Mouse (Mus musculus) hindbrain, postnatal 0 days (tissue): Measurements from ENCODE around the gene Cpne2. TPM values are rescaled to one million over a fixed set of nuclear protein-coding genes. Genes with fewer than 3 reads are reported as not detected.
A peak's percentile ranks its signal among the peaks of the same experiment; 100 is the strongest.

ENCODE experiments used
- ATAC-seq: fragments of 200-750 bp; cut with Nextera tagmentation; 2 replicates; pipeline ENCODE4 v1.8.0; 2017; ENCODE audit warnings: mild to moderate bottlenecking, moderate TSS enrichment, moderate library complexity
- DNase-seq: peaks from one replicate; pipeline ENCODE4 v3.0.0-alpha.2; 2015; ENCODE audit warnings: low spot score
- H3K27ac ChIP-seq: fragments of 300-500 bp; sonication (generic); 2 replicates; pipeline ENCODE4 v1.5.1; 2014; ENCODE audit warnings: mild to moderate bottlenecking
- H3K27me3 ChIP-seq: fragments of 300-500 bp; sonication (generic); 2 replicates; pipeline ENCODE4 v1.6.1; 2014; ENCODE audit warnings: low read length, mixed read lengths; ENCODE audit not compliant: insufficient read depth
- H3K36me3 ChIP-seq: fragments of 300-500 bp; sonication (generic); 2 replicates; pipeline ENCODE4 v1.6.1; 2014; ENCODE audit warnings: low read length, mixed read lengths; ENCODE audit not compliant: insufficient read depth
- H3K4me1 ChIP-seq: fragments of 300-500 bp; sonication (generic); 2 replicates; pipeline ENCODE4 v1.6.1; 2014; ENCODE audit warnings: antibody characterized with exemption, low read length, mixed read lengths; ENCODE audit not compliant: insufficient read depth
- H3K4me2 ChIP-seq: fragments of 300-500 bp; sonication (generic); 2 replicates; pipeline ENCODE4 v1.6.1; 2014; ENCODE audit warnings: low read depth, mild to moderate bottlenecking, low read length, moderate library complexity, mixed read lengths
- H3K4me3 ChIP-seq: fragments of 300-500 bp; sonication (generic); 2 replicates; pipeline ENCODE4 v1.5.1; 2014; ENCODE audit warnings: low read length
- H3K9ac ChIP-seq: fragments of 300-500 bp; sonication (generic); replicated peaks from 2 replicates; pipeline ENCODE4 v1.6.1; 2014; ENCODE audit warnings: mild to moderate bottlenecking, low read length, moderate library complexity, mixed read lengths
- H3K9me3 ChIP-seq: fragments of 300-500 bp; sonication (generic); 2 replicates; pipeline ENCODE4 v1.6.1; 2016; ENCODE audit warnings: low read length, mixed read lengths
- CTCF ChIP-seq: IDR thresholded peaks from 2 replicates; pipeline ENCODE4 v1.5.1; 2016; ENCODE audit warnings: antibody characterized with exemption, control low read depth, low read depth
- WGBS: fragments of 180-500 bp; shearing (Covaris S2); extraction: QIAGEN DNeasy Blood & Tissue Kit; methylation state at CpG from one replicate; pipeline ENCODE4 v1.1.7; 2014; 5-methylcytosine and 5-hydroxymethylcytosine counted together
- microRNA-seq, 2 experiments: library from miRNA; unstranded; fragments of <30 nt; microRNA quantifications; one replicate each; pipeline ENCODE4; 2016
- polyA plus RNA-seq: library from polyadenylated mRNA; unstranded; fragments of >200 nt; fragmentation: Nextera tagmentation; extraction: Ambion mirVana; gene quantifications from 2 replicates; pipeline ENCODE4 v1.2.1, GENCODE M21; 2015
- total RNA-seq: library from RNA; depleted of rRNA; stranded (reverse); fragments of >200 nt; gene quantifications from 2 replicates; pipeline ENCODE4 v1.2.3, GENCODE M21; 2014; rRNA removed

Cpne2 gene
- total and polyA plus RNA-seq, 2 experiments from 2014 or later, result 33.6 to 45.5 TPM

GRCm38 (mm10) chr8:94604030-94604429 is 71.2 kb downstream of the Cpne2 start:
- DNase-seq, result no peak
- Histone ChIP-seq H3K9ac (no peak overlapping the region), H3K4me1 (peaks cover 16% of the 10 kb centered on the region; the same call in 1 of the 2 replicates), H3K4me2 (peak overlapping the region; percentile 100), H3K36me3 (no peaks in the 10 kb centered on the region; the same call in 1 of the 2 replicates), H3K27ac (no peak overlapping the region), H3K27me3 (no peaks in the 10 kb centered on the region), H3K9me3 (no peaks in the 10 kb centered on the region), H3K4me3 (0 out of 2 replicates have a peak overlapping the region, but pooled peaks have one; percentile 98)
- no peak for TF ChIP-seq CTCF
- 77% methylated on average over 2 of the region's 2 CpGs for WGBS
- ATAC-seq, result no peak

GRCm38 (mm10) chr8:94607064-94607463 is 74.3 kb downstream of the Cpne2 start:
- DNase-seq, result no peak
- ATAC-seq, result no peak
- no peaks in the 10 kb centered on the region for H3K27me3 ChIP-seq
- H3K27ac ChIP-seq, result no peak overlapping the region
- H3K4me3 ChIP-seq, result no peak overlapping the region
- no peak overlapping the region for H3K9ac ChIP-seq
- no peak overlapping the region for H3K4me2 ChIP-seq
- peaks cover 10% of the 10 kb centered on the region; the same call in 1 of the 2 replicates for H3K4me1 ChIP-seq
- no peaks in the 10 kb centered on the region for H3K9me3 ChIP-seq
- H3K36me3 ChIP-seq, result no peaks in the 10 kb centered on the region; the same call in 1 of the 2 replicates
- TF ChIP-seq CTCF, result peak; percentile 31; the same call in 1 of the 2 replicates
- WGBS, result 92% methylated on average over 5 of the region's 5 CpGs

Small RNA genes lying within 50 kb of the gene (microRNA-seq; reads per million reads assigned to microRNA genes)
- gene Mir7072, result 0 reads per million in 2 experiments

Other genes starting within 250 kb of the Cpne2 start
- gene Slc12a3, start 203.8 kb upstream of the Cpne2 start, total RNA-seq, result 0.05 TPM in 1 of 2 replicates, not detected in the other
- gene Slc12a3, start 203.8 kb upstream of the Cpne2 start, polyA plus RNA-seq, result 0.06 and 0.21 TPM in 2 replicates
- gene Herpud1, start 146.6 kb upstream of the Cpne2 start, total RNA-seq, result 87.1 and 87.9 TPM in 2 replicates
- 65.2 and 65.6 TPM in 2 replicates for gene Herpud1, start 146.6 kb upstream of the Cpne2 start, polyA plus RNA-seq
- 0.83 and 0.89 TPM in 2 replicates for gene Nlrc5, start 98.6 kb upstream of the Cpne2 start, total RNA-seq
- gene Nlrc5, start 98.6 kb upstream of the Cpne2 start, polyA plus RNA-seq, result 0.38 and 0.83 TPM in 2 replicates
- gene Rspry1, start 68.9 kb downstream of the Cpne2 start, total RNA-seq, result 29.6 and 36.1 TPM in 2 replicates
- gene Rspry1, start 68.9 kb downstream of the Cpne2 start, polyA plus RNA-seq, result 31.4 and 34.1 TPM in 2 replicates
- gene Fam192a, start 69.0 kb downstream of the Cpne2 start, total RNA-seq, result 24.4 and 32.7 TPM in 2 replicates
- gene Fam192a, start 69.0 kb downstream of the Cpne2 start, polyA plus RNA-seq, result 64.6 and 66.9 TPM in 2 replicates
- gene Arl2bp, start 133.6 kb downstream of the Cpne2 start, total RNA-seq, result 134 and 234 TPM in 2 replicates
- gene Arl2bp, start 133.6 kb downstream of the Cpne2 start, polyA plus RNA-seq, result 199 and 208 TPM in 2 replicates
- gene Pllp, start 163.3 kb downstream of the Cpne2 start, total RNA-seq, result 19.0 and 20.3 TPM in 2 replicates
- gene Pllp, start 163.3 kb downstream of the Cpne2 start, polyA plus RNA-seq, result 18.6 and 20.6 TPM in 2 replicates
- gene Ccl22, start 212.6 kb downstream of the Cpne2 start, total RNA-seq, result 0.05 TPM in 1 of 2 replicates, not detected in the other
- 0.10 and 0.13 TPM in 2 replicates for gene Ccl22, start 212.6 kb downstream of the Cpne2 start, polyA plus RNA-seq
- gene Cx3cl1, start 239.0 kb downstream of the Cpne2 start, total RNA-seq, result 99.6 and 100 TPM in 2 replicates
- 74.1 and 87.9 TPM in 2 replicates for gene Cx3cl1, start 239.0 kb downstream of the Cpne2 start, polyA plus RNA-seq